Mouse (Mus musculus) neural tube, embryonic 15.5 days (tissue): ENCODE measurements around the gene Tipin. TPM values are rescaled to one million over a fixed set of nuclear protein-coding genes. Genes with fewer than 3 reads are reported as not detected.
"Not testable (repeated sequence)": the region's sequence is repeated elsewhere in the genome, so short reads cannot be mapped to it uniquely, and the experiment has no call there.

Experiments
- ATAC-seq: fragments of 200-750 bp; cut with Nextera tagmentation; 2 replicates; pipeline ENCODE4 v1.8.0; 2017; ENCODE audit warnings: mild to moderate bottlenecking, moderate TSS enrichment, moderate library complexity; ENCODE audit not compliant: low FRiP score
- H3K27ac ChIP-seq: fragments of 300-500 bp; sonication (generic); replicated peaks from 2 replicates; pipeline ENCODE4 v1.5.1; 2015; ENCODE audit warnings: mild to moderate bottlenecking, inconsistent platforms
- H3K27me3 ChIP-seq: fragments of 300-500 bp; sonication (generic); replicated peaks from 2 replicates; pipeline ENCODE4 v1.6.1; 2015; ENCODE audit warnings: inconsistent platforms
- H3K36me3 ChIP-seq: fragments of 300-500 bp; sonication (generic); 2 replicates; pipeline ENCODE4 v1.6.1; 2015; ENCODE audit warnings: inconsistent platforms
- H3K4me1 ChIP-seq: fragments of 300-500 bp; sonication (generic); 2 replicates; pipeline ENCODE4 v1.6.1; 2015; ENCODE audit warnings: inconsistent platforms
- H3K4me2 ChIP-seq: fragments of 300-500 bp; sonication (generic); 2 replicates; pipeline ENCODE4 v1.6.1; 2015; ENCODE audit warnings: inconsistent platforms, mild to moderate bottlenecking, moderate library complexity
- H3K4me3 ChIP-seq: fragments of 300-500 bp; sonication (generic); replicated peaks from 2 replicates; pipeline ENCODE4 v1.5.1; 2015; ENCODE audit warnings: mild to moderate bottlenecking, inconsistent platforms
- H3K9ac ChIP-seq: fragments of 300-500 bp; sonication (generic); replicated peaks from 2 replicates; pipeline ENCODE4 v1.6.1; 2015; ENCODE audit warnings: mild to moderate bottlenecking, inconsistent platforms
- H3K9me3 ChIP-seq: fragments of 300-500 bp; sonication (generic); replicated peaks from 2 replicates; pipeline ENCODE4 v1.6.1; 2016; ENCODE audit warnings: inconsistent platforms
- WGBS: fragments of 180-500 bp; shearing (Covaris S2); methylation state at CpG from one replicate; pipeline ENCODE4 v1.1.7; 2015; ENCODE audit warnings: mixed read lengths; 5-methylcytosine and 5-hydroxymethylcytosine counted together
- polyA plus RNA-seq: library from polyadenylated mRNA; unstranded; fragments of >200 nt; fragmentation: Nextera tagmentation; extraction: Ambion mirVana; gene quantifications from 2 replicates; pipeline ENCODE4 v1.2.1, GENCODE M21; 2015

Gene Tipin
- polyA plus RNA-seq, 1 experiment from 2014 or later: 65.7 TPM

GRCm38 (mm10) chr9:64273757-64274156, 7.6 kb upstream of the Tipin start:
- H3K4me2 ChIP-seq: no peak overlapping the region
- WGBS: 71% methylated on average over 4 of the region's 4 CpGs
- no peaks in the 10 kb centered on the region for H3K36me3 ChIP-seq
- H3K9me3 ChIP-seq: no peaks in the 10 kb centered on the region
- H3K27me3 ChIP-seq: no peaks in the 10 kb centered on the region
- H3K4me3 ChIP-seq: no peak overlapping the region
- H3K9ac ChIP-seq: no peak overlapping the region
- no peak for ATAC-seq
- H3K27ac ChIP-seq: no peak overlapping the region
- H3K4me1 ChIP-seq: no peaks in the 10 kb centered on the region

- ATAC-seq: no peak
- Histone ChIP-seq H3K4me1 (no peaks in the 10 kb centered on the region), H3K27me3 (no peaks in the 10 kb centered on the region), H3K9ac (no peak overlapping the region), H3K4me3 (no peak overlapping the region), H3K27ac (no peak overlapping the region), H3K9me3 (no peaks in the 10 kb centered on the region), H3K4me2 (no peak overlapping the region), H3K36me3 (no peaks in the 10 kb centered on the region)
- 83% methylated on average over 4 of the region's 4 CpGs for WGBS
These were observed 7.1 kb upstream of the Tipin start for GRCm38 (mm10) chr9:64274291-64274690.

GRCm38 (mm10) chr9:64274919-64275318, 6.5 kb upstream of the Tipin start:
- 75% methylated on average over 1 of the region's 1 CpGs for WGBS
- H3K4me1 ChIP-seq: no peaks in the 10 kb centered on the region
- no peaks in the 10 kb centered on the region for H3K9me3 ChIP-seq
- no peaks in the 10 kb centered on the region for H3K27me3 ChIP-seq
- H3K9ac ChIP-seq: no peak overlapping the region
- H3K4me2 ChIP-seq: no peak overlapping the region
- H3K4me3 ChIP-seq: no peak overlapping the region
- no peak overlapping the region for H3K27ac ChIP-seq
- H3K36me3 ChIP-seq: no peaks in the 10 kb centered on the region
- ATAC-seq: no peak

GRCm38 (mm10) chr9:64277706-64278105, 3.7 kb upstream of the Tipin start:
- ATAC-seq: no peak
- WGBS: 68% methylated on average over 8 of the region's 8 CpGs

GRCm38 (mm10) chr9:64278665-64279310, 2.6 kb upstream of the Tipin start:
- Histone ChIP-seq H3K4me2 (no peak overlapping the region), H3K27me3 (no peaks in the 10 kb centered on the region), H3K36me3 (no peaks in the 10 kb centered on the region), H3K4me1 (peaks cover 10% of the 10 kb centered on the region), H3K9ac (no peak overlapping the region), H3K9me3 (no peaks in the 10 kb centered on the region), H3K27ac (no peak overlapping the region), H3K4me3 (no peak overlapping the region)
- no peak for ATAC-seq
- 95% methylated on average over 6 of the region's 6 CpGs for WGBS

More at GRCm38 (mm10) chr9:64277706-64278105, 3.7 kb upstream of the Tipin start:
- Histone ChIP-seq H3K36me3 (no peaks in the 10 kb centered on the region), H3K4me2 (no peak overlapping the region), H3K27me3 (no peaks in the 10 kb centered on the region), H3K4me1 (peaks cover 9% of the 10 kb centered on the region), H3K27ac (no peak overlapping the region), H3K9ac (no peak overlapping the region), H3K9me3 (no peaks in the 10 kb centered on the region), H3K4me3 (no peak overlapping the region)

GRCm38 (mm10) chr9:64281781-64282178, 399 bp downstream of the Tipin start:
- WGBS: under 1% methylated on average over 24 of the region's 24 CpGs
- peak overlapping the region; percentile 88 for H3K27ac ChIP-seq
- peak overlapping the region; percentile 93 for H3K9ac ChIP-seq
- H3K9me3 ChIP-seq: no peaks in the 10 kb centered on the region
- ATAC-seq: peak; percentile 86
- no peaks in the 10 kb centered on the region for H3K36me3 ChIP-seq
- peak overlapping the region; percentile 69 for H3K4me2 ChIP-seq
- H3K4me1 ChIP-seq: peaks cover 10% of the 10 kb centered on the region
- peak overlapping the region; percentile 76 for H3K4me3 ChIP-seq
- H3K27me3 ChIP-seq: no peaks in the 10 kb centered on the region

GRCm38 (mm10) chr9:64282404-64282987, 1.1 kb downstream of the Tipin start:
- Histone ChIP-seq H3K9me3 (no peaks in the 10 kb centered on the region), H3K36me3 (no peaks in the 10 kb centered on the region), H3K9ac (peak overlapping the region; percentile 93; the same call in 1 of the 2 replicates), H3K27me3 (no peaks in the 10 kb centered on the region), H3K4me1 (peaks cover 10% of the 10 kb centered on the region), H3K27ac (no peak overlapping the region), H3K4me3 (peak overlapping the region; percentile 76), H3K4me2 (peak overlapping the region; percentile 69)
- 65% methylated on average over 5 of the region's 5 CpGs for WGBS
- ATAC-seq: no peak

GRCm38 (mm10) chr9:64303086-64303485, 21.7 kb downstream of the Tipin start:
- peaks cover 48% of the 10 kb centered on the region for H3K36me3 ChIP-seq
- 91% methylated on average over 4 of the region's 4 CpGs for WGBS
- H3K4me1 ChIP-seq, H3K9me3 ChIP-seq, ATAC-seq, H3K27ac ChIP-seq, H3K4me2 ChIP-seq, H3K9ac ChIP-seq, H3K4me3 ChIP-seq, H3K27me3 ChIP-seq: not testable (repeated sequence)

GRCm38 (mm10) chr9:64306476-64307312, 25.3 kb downstream of the Tipin start:
- Histone ChIP-seq H3K27me3 (no peaks in the 10 kb centered on the region), H3K9me3 (no peaks in the 10 kb centered on the region), H3K27ac (no peak overlapping the region), H3K4me2 (no peak overlapping the region), H3K9ac (no peak overlapping the region), H3K36me3 (peaks cover 51% of the 10 kb centered on the region), H3K4me3 (no peak overlapping the region), H3K4me1 (no peaks in the 10 kb centered on the region)
- ATAC-seq: no peak
- WGBS: 83% methylated on average over 6 of the region's 6 CpGs

- no peak overlapping the region for H3K27ac ChIP-seq
- no peaks in the 10 kb centered on the region for H3K9me3 ChIP-seq
- H3K27me3 ChIP-seq: no peaks in the 10 kb centered on the region
- no peak overlapping the region for H3K9ac ChIP-seq
- 85% methylated on average over 16 of the region's 16 CpGs for WGBS
- H3K4me3 ChIP-seq: no peak overlapping the region
- ATAC-seq: no peak
- H3K36me3 ChIP-seq: peaks cover 26% of the 10 kb centered on the region
- H3K4me2 ChIP-seq: no peak overlapping the region
- H3K4me1 ChIP-seq: peaks cover 4% of the 10 kb centered on the region; the same call in 1 of the 2 replicates
These were observed 29.8 kb downstream of the Tipin start for GRCm38 (mm10) chr9:64310996-64311785.

GRCm38 (mm10) chr9:64312128-64312527, 30.7 kb downstream of the Tipin start:
- Histone ChIP-seq H3K27ac (no peak overlapping the region), H3K9ac (no peak overlapping the region), H3K4me3 (no peak overlapping the region), H3K9me3 (no peaks in the 10 kb centered on the region), H3K27me3 (no peaks in the 10 kb centered on the region), H3K4me1 (peaks cover 4% of the 10 kb centered on the region; the same call in 1 of the 2 replicates), H3K36me3 (peaks cover 21% of the 10 kb centered on the region), H3K4me2 (no peak overlapping the region)
- 48% methylated on average over 1 of the region's 1 CpGs for WGBS
- no peak for ATAC-seq
